Mouse (Mus musculus) midbrain, embryonic 12.5 days (tissue): ENCODE data around the gene Ube2j1. TPM values are rescaled to one million over a fixed set of nuclear protein-coding genes. Genes with fewer than 3 reads are reported as not detected.
"Not testable (repeated sequence)": the region's sequence is repeated elsewhere in the genome, so short reads cannot be mapped to it uniquely, and the experiment has no call there.

Experiments
- ATAC-seq: fragments of 200-750 bp; cut with Nextera tagmentation; 2 replicates; pipeline ENCODE4 v1.8.0; 2017; ENCODE audit warnings: low read depth, moderate TSS enrichment, moderate library complexity; ENCODE audit not compliant: low FRiP score
- H3K27ac ChIP-seq: fragments of 300-500 bp; sonication (generic); replicated peaks from 2 replicates; pipeline ENCODE4 v1.5.1; 2016; ENCODE audit warnings: mild to moderate bottlenecking
- H3K27me3 ChIP-seq: fragments of 300-500 bp; sonication (generic); 2 replicates; pipeline ENCODE4 v1.6.1; 2016; ENCODE audit warnings: mild to moderate bottlenecking
- H3K36me3 ChIP-seq: fragments of 300-500 bp; sonication (generic); 2 replicates; pipeline ENCODE4 v1.6.1; 2016
- H3K4me1 ChIP-seq: fragments of 300-500 bp; sonication (generic); 2 replicates; pipeline ENCODE4 v1.6.1; 2016
- H3K4me2 ChIP-seq: fragments of 300-500 bp; sonication (generic); replicated peaks from 2 replicates; pipeline ENCODE4 v1.6.1; 2016; ENCODE audit warnings: mild to moderate bottlenecking, moderate library complexity
- H3K4me3 ChIP-seq: fragments of 300-500 bp; sonication (generic); 2 replicates; pipeline ENCODE4 v1.5.1; 2016; ENCODE audit warnings: mild to moderate bottlenecking
- H3K9ac ChIP-seq: fragments of 300-500 bp; sonication (generic); replicated peaks from 2 replicates; pipeline ENCODE4 v1.6.1; 2016; ENCODE audit warnings: mild to moderate bottlenecking, moderate library complexity
- H3K9me3 ChIP-seq: fragments of 300-500 bp; sonication (generic); 2 replicates; pipeline ENCODE4 v1.6.1; 2016; ENCODE audit warnings: mild to moderate bottlenecking
- WGBS: fragments of 180-500 bp; shearing (Covaris S2); methylation state at CpG from one replicate; pipeline ENCODE4 v1.1.7; 2016; 5-methylcytosine and 5-hydroxymethylcytosine counted together
- polyA plus RNA-seq: library from polyadenylated mRNA; unstranded; fragments of >200 nt; fragmentation: Nextera tagmentation; extraction: Ambion mirVana; gene quantifications from 2 replicates; pipeline ENCODE4 v1.2.1, GENCODE M21; 2016

Gene Ube2j1
- polyA plus RNA-seq, 1 experiment from 2014 or later: 51.7 TPM

- H3K9ac ChIP-seq: no peak overlapping the region
- no peak overlapping the region for H3K4me2 ChIP-seq
- 80% methylated on average over 3 of the region's 3 CpGs for WGBS
- ATAC-seq: no peak
- H3K27ac ChIP-seq: no peak overlapping the region
- H3K36me3 ChIP-seq: peaks cover 8% of the 10 kb centered on the region; the same call in 1 of the 2 replicates
- H3K4me1 ChIP-seq: no peaks in the 10 kb centered on the region
- H3K9me3 ChIP-seq: no peaks in the 10 kb centered on the region
- H3K27me3 ChIP-seq: no peaks in the 10 kb centered on the region
- no peak overlapping the region for H3K4me3 ChIP-seq
Observed at GRCm38 (mm10) chr4:32994168-32994567, 37.0 kb upstream of the Ube2j1 start.

- 97% methylated on average over 5 of the region's 5 CpGs for WGBS
- Histone ChIP-seq H3K4me1 (no peaks in the 10 kb centered on the region), H3K36me3 (peaks cover 12% of the 10 kb centered on the region; the same call in 1 of the 2 replicates), H3K27me3 (no peaks in the 10 kb centered on the region), H3K9ac (no peak overlapping the region), H3K9me3 (no peaks in the 10 kb centered on the region), H3K4me3 (no peak overlapping the region), H3K4me2 (no peak overlapping the region), H3K27ac (no peak overlapping the region)
- ATAC-seq: no peak
Observed at GRCm38 (mm10) chr4:32996083-32996482, 35.1 kb upstream of the Ube2j1 start.

- ATAC-seq: no peak
- Histone ChIP-seq H3K4me2 (no peak overlapping the region), H3K36me3 (peaks cover 12% of the 10 kb centered on the region; the same call in 1 of the 2 replicates), H3K27me3 (no peaks in the 10 kb centered on the region), H3K9me3 (no peaks in the 10 kb centered on the region), H3K4me3 (no peak overlapping the region), H3K4me1 (no peaks in the 10 kb centered on the region), H3K9ac (no peak overlapping the region), H3K27ac (no peak overlapping the region)
- 89% methylated on average over 5 of the region's 5 CpGs for WGBS
Observed at GRCm38 (mm10) chr4:32997571-32997970, 33.6 kb upstream of the Ube2j1 start.

GRCm38 (mm10) chr4:32998996-32999395, 32.2 kb upstream of the Ube2j1 start:
- H3K9ac ChIP-seq: no peak overlapping the region
- H3K4me2 ChIP-seq: no peak overlapping the region
- H3K9me3 ChIP-seq: no peaks in the 10 kb centered on the region
- no peak overlapping the region for H3K4me3 ChIP-seq
- no peak overlapping the region for H3K27ac ChIP-seq
- WGBS: 96% methylated on average over 8 of the region's 8 CpGs
- H3K4me1 ChIP-seq: no peaks in the 10 kb centered on the region
- ATAC-seq: no peak
- no peaks in the 10 kb centered on the region for H3K27me3 ChIP-seq
- H3K36me3 ChIP-seq: peaks cover 16% of the 10 kb centered on the region; the same call in 1 of the 2 replicates

GRCm38 (mm10) chr4:33002081-33002480, 29.1 kb upstream of the Ube2j1 start:
- WGBS: 89% methylated on average over 3 of the region's 3 CpGs
- no peak overlapping the region for H3K4me3 ChIP-seq
- H3K9ac ChIP-seq: no peak overlapping the region
- H3K4me1 ChIP-seq: no peaks in the 10 kb centered on the region
- no peaks in the 10 kb centered on the region for H3K27me3 ChIP-seq
- no peaks in the 10 kb centered on the region for H3K9me3 ChIP-seq
- peaks cover 39% of the 10 kb centered on the region for H3K36me3 ChIP-seq
- H3K27ac ChIP-seq: no peak overlapping the region
- no peak overlapping the region for H3K4me2 ChIP-seq
- no peak for ATAC-seq

GRCm38 (mm10) chr4:33005595-33006470, 25.4 kb upstream of the Ube2j1 start:
- peaks cover 40% of the 10 kb centered on the region for H3K36me3 ChIP-seq
- H3K9ac ChIP-seq, H3K27ac ChIP-seq, H3K4me3 ChIP-seq, H3K4me2 ChIP-seq, H3K9me3 ChIP-seq, H3K4me1 ChIP-seq, ATAC-seq, H3K27me3 ChIP-seq: not testable (repeated sequence)
- 94% methylated on average over 10 of the region's 10 CpGs for WGBS

GRCm38 (mm10) chr4:33006844-33007243, 24.4 kb upstream of the Ube2j1 start:
- Histone ChIP-seq H3K36me3 (peaks cover 40% of the 10 kb centered on the region), H3K27ac (no peak overlapping the region), H3K9ac (no peak overlapping the region), H3K4me2 (no peak overlapping the region), H3K4me1 (no peaks in the 10 kb centered on the region), H3K4me3 (no peak overlapping the region), H3K27me3 (no peaks in the 10 kb centered on the region), H3K9me3 (no peaks in the 10 kb centered on the region)
- no peak for ATAC-seq
- WGBS: 97% methylated on average over 11 of the region's 11 CpGs

GRCm38 (mm10) chr4:33007443-33008217, 23.6 kb upstream of the Ube2j1 start:
- WGBS: 93% methylated on average over 9 of the region's 9 CpGs
- no peak for ATAC-seq
- H3K27ac ChIP-seq: no peak overlapping the region
- H3K36me3 ChIP-seq: peaks cover 44% of the 10 kb centered on the region
- no peaks in the 10 kb centered on the region for H3K9me3 ChIP-seq
- no peak overlapping the region for H3K4me3 ChIP-seq
- no peak overlapping the region for H3K4me2 ChIP-seq
- no peaks in the 10 kb centered on the region for H3K4me1 ChIP-seq
- H3K9ac ChIP-seq: no peak overlapping the region
- H3K27me3 ChIP-seq: no peaks in the 10 kb centered on the region

- peaks cover 59% of the 10 kb centered on the region for H3K36me3 ChIP-seq
Observed at GRCm38 (mm10) chr4:33010078-33010477, 21.1 kb upstream of the Ube2j1 start.

GRCm38 (mm10) chr4:33012484-33012883, 18.7 kb upstream of the Ube2j1 start:
- Histone ChIP-seq H3K4me1 (no peaks in the 10 kb centered on the region), H3K36me3 (peaks cover 41% of the 10 kb centered on the region), H3K4me3 (no peak overlapping the region), H3K27ac (no peak overlapping the region), H3K9me3 (no peaks in the 10 kb centered on the region), H3K27me3 (no peaks in the 10 kb centered on the region), H3K9ac (no peak overlapping the region), H3K4me2 (no peak overlapping the region)
- WGBS: 79% methylated on average over 4 of the region's 4 CpGs
- no peak for ATAC-seq

More at GRCm38 (mm10) chr4:33010078-33010477, 21.1 kb upstream of the Ube2j1 start:
- H3K9ac ChIP-seq: no peak overlapping the region
- H3K4me1 ChIP-seq: no peaks in the 10 kb centered on the region
- H3K4me3 ChIP-seq: no peak overlapping the region
- no peak overlapping the region for H3K27ac ChIP-seq
- no peak overlapping the region for H3K4me2 ChIP-seq
- WGBS: 100% methylated on average over 1 of the region's 1 CpGs
- H3K9me3 ChIP-seq: no peaks in the 10 kb centered on the region
- H3K27me3 ChIP-seq: no peaks in the 10 kb centered on the region
- no peak for ATAC-seq

- no peaks in the 10 kb centered on the region for H3K9me3 ChIP-seq
- no peaks in the 10 kb centered on the region for H3K4me1 ChIP-seq
- H3K4me2 ChIP-seq: no peak overlapping the region
- H3K27me3 ChIP-seq: no peaks in the 10 kb centered on the region
- ATAC-seq: peak; percentile 75
- 60% methylated on average over 9 of the region's 9 CpGs for WGBS
- H3K4me3 ChIP-seq: no peak overlapping the region
- peaks cover 34% of the 10 kb centered on the region for H3K36me3 ChIP-seq
- no peak overlapping the region for H3K9ac ChIP-seq
- H3K27ac ChIP-seq: no peak overlapping the region
Observed at GRCm38 (mm10) chr4:33018361-33018999, 12.7 kb upstream of the Ube2j1 start.

GRCm38 (mm10) chr4:33024420-33024819, 6.8 kb upstream of the Ube2j1 start:
- no peak for ATAC-seq
- H3K9me3 ChIP-seq: no peaks in the 10 kb centered on the region
- WGBS: 79% methylated on average over 8 of the region's 8 CpGs
- H3K4me1 ChIP-seq: no peaks in the 10 kb centered on the region
- H3K27me3 ChIP-seq: no peaks in the 10 kb centered on the region
- H3K36me3 ChIP-seq: peaks cover 13% of the 10 kb centered on the region
- H3K4me3 ChIP-seq: no peak overlapping the region
- no peak overlapping the region for H3K4me2 ChIP-seq
- H3K27ac ChIP-seq: no peak overlapping the region
- H3K9ac ChIP-seq: no peak overlapping the region
